Mouse (Mus musculus): ENCODE measurements around the gene Tns1.

GRCm38 (mm10) chr1:74167136-74167535 lies 42.9 kb upstream of the Tns1 start:
- TF ChIP-seq CTCF (IDR thresholded peaks at IDR 0.05; ENCODE audit: low read depth, low read length) (no peak), POLR2A (IDR thresholded peaks at IDR 0.05; ENCODE audit: insufficient read depth, low read length) (no peak), EP300 (IDR thresholded peaks at IDR 0.05; ENCODE audit: insufficient read depth, low read depth, low read length) (no peak)

Data from ES-Bruce4 (cell line).